Mouse (Mus musculus): ENCODE data around the gene Atp6v0a4.
A peak's percentile ranks its signal among the peaks of the same experiment; 100 is the strongest.

Gene Atp6v0a4

GRCm38 (mm10) chr6:38081727-38082341 is 42.6 kb downstream of the Atp6v0a4 start:
- peak; percentile 35 for DNase-seq (ENCODE audit: low read depth, low spot score)

GRCm38 (mm10) chr6:38080364-38080763 is 44.0 kb downstream of the Atp6v0a4 start:
- DNase-seq (ENCODE audit: low read depth, low spot score): no peak

DNA sequence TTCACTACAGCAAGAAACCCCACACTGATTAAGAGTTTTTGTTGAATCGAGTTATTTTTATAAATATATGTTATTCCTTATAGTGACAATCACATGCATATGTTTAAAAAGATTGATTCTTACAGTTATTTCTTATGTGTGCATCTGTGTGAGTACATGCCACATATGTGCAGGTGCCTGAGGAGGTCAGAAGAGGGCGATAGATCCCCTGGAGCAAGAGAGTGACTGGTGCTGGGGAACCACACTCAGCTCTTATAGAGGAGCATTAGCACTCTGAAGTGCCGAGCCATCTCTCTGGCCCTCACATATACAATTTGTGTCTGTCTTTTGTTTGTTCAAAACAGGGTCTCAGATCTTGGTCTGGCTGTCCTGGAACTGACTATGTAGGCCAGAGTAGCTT is 50.8 kb downstream of the Atp6v0a4 start:
- DNase-seq (ENCODE audit: low read depth, low spot score): peak; percentile 55

DNA sequence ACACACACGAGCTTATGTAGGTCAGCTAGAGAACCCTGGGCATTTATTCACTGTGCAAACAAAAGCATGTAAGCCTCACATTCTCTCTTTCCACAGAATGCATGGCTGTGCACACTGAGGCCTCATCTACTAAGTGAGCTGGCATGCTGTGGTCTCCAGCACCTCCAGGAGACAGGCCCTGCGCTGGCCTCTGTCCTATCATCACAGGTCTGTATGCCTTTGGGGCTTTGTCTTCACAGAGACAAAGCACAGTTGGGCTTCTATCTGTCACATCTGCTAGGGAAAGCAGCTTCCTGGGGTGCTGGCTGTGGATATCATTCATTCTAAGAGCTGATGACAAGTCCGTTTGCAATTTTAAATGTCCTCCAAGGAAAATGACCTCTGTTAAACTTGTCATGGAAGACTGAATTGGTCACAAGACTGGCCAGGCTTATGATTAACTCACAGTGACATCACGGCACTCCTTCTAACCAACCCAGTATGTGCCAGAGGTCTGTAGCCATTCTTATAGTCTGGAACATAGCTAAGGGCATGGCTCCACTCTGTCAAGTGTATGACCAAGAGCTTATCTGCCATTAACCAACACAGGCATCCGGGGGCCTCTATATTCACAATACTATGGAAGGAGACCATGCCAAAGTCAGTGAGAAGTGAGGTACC is 52.1 kb downstream of the Atp6v0a4 start:
- DNase-seq (ENCODE audit: low read depth, low spot score): no peak

GRCm38 (mm10) chr6:38071256-38071655 is 53.1 kb downstream of the Atp6v0a4 start:
- no peak for DNase-seq (ENCODE audit: low read depth, low spot score)

- DNase-seq (ENCODE audit: low read depth, low spot score): peak; percentile 89
Observed at GRCm38 (mm10) chr6:38066215-38066614, 58.2 kb downstream of the Atp6v0a4 start.

DNA sequence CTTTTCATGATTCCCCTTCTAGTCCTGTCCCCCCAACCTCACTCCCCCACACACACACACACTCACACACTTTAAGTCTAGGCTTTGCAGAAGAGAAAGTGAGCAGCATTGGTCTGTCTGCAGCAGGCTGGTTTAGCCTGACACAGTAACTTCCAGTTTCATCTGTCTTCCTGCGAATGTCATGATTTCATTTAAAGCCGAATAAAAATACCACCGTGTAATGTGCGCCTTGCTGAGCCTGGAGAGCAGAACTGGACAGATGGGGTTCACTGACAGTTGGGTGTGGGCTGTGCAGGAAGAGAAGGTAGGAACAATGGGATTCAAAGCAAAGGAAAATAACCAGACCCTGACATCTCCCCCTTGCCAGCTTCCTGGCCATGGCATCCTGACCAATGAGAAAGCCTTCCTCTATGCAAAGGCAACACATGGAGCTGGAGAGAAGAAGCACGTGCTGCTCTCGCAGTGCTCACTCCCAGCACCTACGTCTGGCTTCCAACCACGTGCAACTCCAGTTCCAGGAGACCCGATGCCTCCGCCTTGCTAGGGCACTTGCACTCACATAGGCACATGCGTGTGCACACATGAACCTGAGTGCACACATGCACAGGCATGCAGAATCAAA is 58.8 kb downstream of the Atp6v0a4 start:
- peak; percentile 26 for DNase-seq (ENCODE audit: low read depth, low spot score)

GRCm38 (mm10) chr6:38065122-38065500 is 59.3 kb downstream of the Atp6v0a4 start:
- no peak for DNase-seq (ENCODE audit: low read depth, low spot score)

DNA sequence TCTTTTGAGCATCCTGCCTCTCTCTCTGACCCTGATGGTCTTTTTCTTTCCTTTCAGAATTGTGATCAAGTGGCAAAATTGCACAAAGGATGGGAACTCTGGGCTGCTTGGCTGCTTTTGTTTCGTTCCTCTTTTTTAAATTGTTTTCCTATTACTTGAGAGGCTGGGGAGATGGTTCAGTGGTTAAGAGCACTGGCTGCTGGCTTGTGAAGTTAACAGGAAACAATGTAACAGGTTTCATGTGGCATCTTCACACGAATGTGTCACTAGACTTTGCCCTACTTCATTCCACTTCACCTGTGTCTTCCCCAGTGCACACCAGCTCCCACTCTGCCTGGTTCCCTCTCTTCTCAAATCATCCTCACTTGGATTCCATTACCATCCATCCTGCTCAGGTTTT is 59.8 kb downstream of the Atp6v0a4 start:
- DNase-seq (ENCODE audit: low read depth, low spot score): no peak

DNA sequence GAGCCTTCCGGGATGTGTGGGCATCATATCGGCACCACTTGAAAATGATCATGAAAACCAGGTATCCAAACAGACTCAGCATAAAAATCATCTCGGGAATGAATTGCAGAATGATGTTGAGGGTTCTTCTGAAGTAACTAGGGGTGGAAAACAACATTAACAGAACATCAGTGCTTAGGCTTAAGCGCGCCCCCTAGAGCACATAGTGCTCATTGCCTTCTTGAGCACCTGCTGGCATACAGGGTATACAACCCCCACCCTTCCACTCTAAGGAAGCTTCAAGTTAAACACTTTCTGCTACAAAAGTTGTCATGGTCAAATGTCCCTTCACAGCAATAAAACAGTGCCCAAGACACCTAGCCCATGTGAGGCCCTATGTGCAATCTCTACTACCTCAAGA is 65.6 kb downstream of the Atp6v0a4 start:
- peak; percentile 70 for DNase-seq (ENCODE audit: low read depth, low spot score)

DNA sequence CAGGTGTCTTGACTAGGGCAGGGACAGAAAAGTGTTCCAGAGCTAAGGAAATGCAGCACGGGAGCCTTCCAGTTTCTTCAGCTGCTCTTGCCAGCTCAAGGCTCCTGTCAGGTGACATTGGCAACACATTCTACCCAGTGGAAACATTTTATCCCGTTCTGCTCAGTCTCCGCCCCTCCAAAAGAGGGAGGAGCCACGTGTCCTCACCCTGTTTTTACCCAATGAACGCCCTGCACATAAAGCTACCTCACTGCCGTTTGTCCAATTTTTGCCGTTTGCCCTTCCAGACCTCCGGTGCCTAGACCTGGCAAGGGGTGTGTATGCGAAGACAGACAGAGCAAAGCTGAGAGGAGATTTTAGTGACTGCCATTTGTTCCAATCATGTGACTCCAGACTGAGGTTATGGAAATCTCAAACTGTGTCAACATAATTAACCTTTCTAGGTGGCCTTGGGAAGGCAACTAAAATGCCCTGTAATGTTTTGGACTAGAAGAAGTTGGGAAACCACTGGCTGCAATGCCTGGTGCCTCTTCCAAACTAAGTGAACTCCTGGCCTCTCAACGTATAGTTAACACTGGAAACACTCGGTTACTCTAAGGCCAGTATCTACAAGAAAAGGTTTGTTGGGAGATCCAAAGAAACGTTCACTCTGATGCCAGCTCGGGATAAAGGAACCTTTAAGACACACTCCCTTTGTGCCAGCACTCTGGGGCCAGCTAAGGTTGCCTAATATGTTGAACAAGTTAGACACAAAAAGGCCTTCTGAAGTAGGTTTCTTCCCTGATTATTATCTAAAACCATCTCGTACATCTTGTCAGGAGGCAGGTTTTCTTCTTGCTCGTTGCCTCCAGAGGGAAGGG is 68.7 kb downstream of the Atp6v0a4 start:
- DNase-seq (ENCODE audit: low read depth, low spot score): peak; percentile 80

DNA sequence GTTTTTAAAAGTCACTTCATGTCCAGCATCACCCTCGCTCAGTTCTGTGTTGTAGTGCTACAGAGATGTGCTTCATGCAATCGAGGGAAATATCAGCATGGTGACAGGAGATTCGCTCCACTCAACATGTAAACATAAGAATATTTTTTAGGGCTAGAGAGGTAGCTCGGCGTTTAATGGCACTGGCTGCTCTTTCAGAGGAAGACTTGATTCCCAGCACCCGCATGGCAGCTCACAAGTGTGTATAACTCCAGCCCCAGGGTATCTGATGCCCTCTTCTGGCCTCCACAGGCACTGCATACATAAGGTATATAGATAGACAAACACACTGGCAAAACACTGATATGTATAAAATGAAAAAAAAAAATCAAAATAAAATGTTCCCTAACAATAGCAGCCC is 74.8 kb downstream of the Atp6v0a4 start:
- DNase-seq (ENCODE audit: low read depth, low spot score): peak; percentile 67

DNA sequence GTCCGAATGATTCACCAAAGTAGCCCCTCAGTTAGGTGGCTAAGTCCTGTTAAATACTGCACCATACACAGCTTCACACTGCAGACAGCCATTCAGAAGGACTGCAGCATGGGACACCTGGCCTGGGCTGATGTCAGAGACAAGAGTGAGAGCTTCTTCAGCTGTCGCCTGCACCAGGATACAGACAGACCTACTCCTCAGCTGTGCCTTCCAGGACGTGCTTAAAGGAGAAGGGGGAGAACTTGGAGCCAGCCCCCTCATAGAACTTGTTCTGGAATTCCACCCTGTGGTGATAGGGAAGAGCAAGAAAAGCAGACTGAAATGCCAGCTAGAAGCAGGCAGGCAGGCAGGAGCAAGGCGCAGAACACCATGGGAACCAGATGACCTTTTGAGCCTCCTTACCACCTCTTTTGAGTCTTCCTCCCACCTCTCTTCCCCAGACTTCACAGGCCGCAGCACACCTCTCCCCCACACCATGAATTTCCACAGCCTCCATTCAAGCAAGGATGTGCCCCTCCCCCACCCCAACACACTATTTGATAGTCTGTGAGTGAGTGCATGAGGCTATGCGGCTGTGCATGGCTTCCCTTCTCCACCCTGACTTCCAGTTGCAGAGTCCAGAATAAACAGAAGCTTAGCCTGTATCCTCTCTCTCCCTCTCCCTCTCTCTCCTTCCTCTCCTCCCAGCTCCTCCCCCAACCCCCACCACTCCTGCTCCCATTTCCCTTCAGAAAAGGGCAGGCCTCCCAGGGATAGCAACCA is 75.4 kb downstream of the Atp6v0a4 start:
- DNase-seq (ENCODE audit: low read depth, low spot score): peak; percentile 66

DNA sequence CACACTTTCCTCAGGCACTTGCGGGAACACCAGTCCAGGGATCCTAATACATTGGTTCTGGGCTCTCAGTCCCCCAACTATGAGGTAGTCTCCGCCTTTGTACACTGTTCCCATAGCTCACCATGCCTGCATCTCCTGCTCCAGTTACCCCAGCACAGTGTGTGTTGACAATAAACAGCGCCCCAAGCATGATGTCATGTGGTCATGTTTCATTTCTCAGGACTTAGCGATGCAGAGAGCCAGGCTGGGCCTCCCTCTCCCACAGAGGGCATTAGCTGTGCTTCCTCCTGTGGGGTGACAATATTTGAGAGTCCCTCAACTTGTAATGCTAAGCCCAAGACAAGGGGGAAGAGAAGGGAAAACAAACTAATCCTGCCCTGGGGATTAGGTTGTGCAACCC is 76.4 kb downstream of the Atp6v0a4 start:
- DNase-seq (ENCODE audit: low read depth, low spot score): no peak

GRCm38 (mm10) chr6:38046838-38047237 is 77.5 kb downstream of the Atp6v0a4 start, which contains the start of gene Svopl:
Gene Svopl (minus strand): TSS chr6:38046996.
- no peak for DNase-seq (ENCODE audit: low read depth, low spot score)

DNA sequence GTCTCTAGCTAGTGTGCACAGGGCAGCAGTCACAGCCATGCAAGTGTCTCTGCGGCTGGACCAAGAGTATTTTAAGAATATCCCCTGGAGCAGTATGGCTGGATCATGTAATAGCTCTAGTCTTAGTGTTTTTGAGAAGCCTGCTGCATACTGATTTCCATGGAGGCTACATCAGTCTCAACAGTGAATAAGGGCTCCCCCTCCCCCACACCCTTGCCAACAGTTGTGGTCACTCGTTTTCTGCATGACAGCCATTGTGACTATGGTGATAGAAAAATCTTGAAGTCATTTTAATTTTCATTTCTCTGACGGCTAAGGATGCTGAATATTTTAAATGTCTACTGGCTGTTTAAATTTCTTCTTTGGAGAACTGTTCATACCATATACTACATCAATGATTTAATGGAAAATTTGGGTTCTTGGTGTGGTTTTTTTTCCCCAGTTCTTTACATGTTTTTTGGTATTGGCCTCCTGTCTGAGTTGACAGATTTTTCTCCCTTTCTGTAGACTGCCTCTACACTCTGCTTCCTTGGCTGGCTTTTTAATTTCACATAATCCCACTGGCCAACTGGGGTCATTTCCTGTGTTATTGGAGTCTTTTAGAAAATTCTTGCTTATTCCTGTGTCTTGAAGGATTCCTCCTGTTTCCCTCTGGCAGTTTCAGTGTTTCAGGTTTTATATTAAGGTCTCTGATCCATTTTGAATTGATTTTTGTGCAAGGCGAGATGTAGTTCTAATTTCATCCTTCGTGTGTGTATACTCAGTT is 91.4 kb downstream of the Atp6v0a4 start:
- DNase-seq (ENCODE audit: low read depth, low spot score): no peak

- no peak for DNase-seq (ENCODE audit: low read depth, low spot score)
Observed at GRCm38 (mm10) chr6:38031924-38032540, 92.4 kb downstream of the Atp6v0a4 start.

DNA sequence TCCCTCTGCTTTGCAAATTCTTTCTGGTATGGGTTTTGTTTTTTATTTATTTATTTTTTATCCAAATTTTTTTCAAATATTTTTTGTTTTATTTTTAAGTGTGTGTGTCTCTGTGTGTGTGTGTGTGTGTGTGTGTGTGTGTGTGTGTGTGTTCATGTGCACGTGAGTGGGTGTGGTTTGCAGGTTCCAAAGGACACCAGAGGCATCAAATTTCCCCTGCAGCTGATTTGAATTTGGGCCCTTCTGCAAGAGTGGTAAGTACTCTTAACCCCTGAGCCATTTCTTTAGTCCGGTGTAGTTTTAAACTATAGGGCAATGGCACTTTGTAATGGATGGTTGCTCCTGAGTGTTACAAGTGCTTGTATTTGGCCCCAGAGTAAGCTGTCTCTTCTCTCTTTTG is 96.2 kb downstream of the Atp6v0a4 start:
- DNase-seq (ENCODE audit: low read depth, low spot score): no peak

- DNase-seq (ENCODE audit: low read depth, low spot score): no peak
Observed at GRCm38 (mm10) chr6:38027771-38028170, 96.6 kb downstream of the Atp6v0a4 start.

DNA sequence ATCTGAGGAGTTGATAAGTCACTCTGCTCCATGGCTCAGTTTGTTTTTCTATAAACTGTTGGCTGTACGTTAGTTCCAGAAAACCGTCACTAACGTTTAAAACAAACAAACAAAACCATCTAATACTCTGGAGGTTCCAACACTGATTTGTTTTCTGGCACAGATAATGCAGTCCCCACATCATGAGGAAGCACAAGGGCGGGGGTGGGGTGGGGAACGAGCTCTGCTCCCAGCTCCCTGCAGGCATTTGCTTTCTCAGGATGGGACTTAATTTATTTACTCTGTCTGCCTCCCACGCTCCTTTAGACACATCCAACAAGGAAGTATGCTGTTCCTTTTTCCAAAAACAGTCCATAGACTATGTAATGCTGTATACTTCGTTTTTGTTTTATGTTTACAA is 101.1 kb downstream of the Atp6v0a4 start:
- no peak for DNase-seq (ENCODE audit: low read depth, low spot score)

Data from R1 (cell line).